Mouse (Mus musculus): Measurements from ENCODE around the gene Prss16.
"Not testable (repeated sequence)": the region's sequence is repeated elsewhere in the genome, so short reads cannot be mapped to it uniquely, and the experiment has no call there.

Gene Prss16

GRCm38 (mm10) chr13:22009642-22010041 lies at the start of gene Prss16:
Prss16 (minus strand) TSS chr13:22009742.
- no peak for DNase-seq (ENCODE audit: extremely low read depth, low read depth, low spot score)

GRCm38 (mm10) chr13:22053754-22054153 lies 44.2 kb upstream of the Prss16 start:
- no peak for DNase-seq (ENCODE audit: extremely low read depth, low read depth, low spot score)

- no peak for DNase-seq (ENCODE audit: extremely low read depth, low read depth, low spot score)
These were observed 41.9 kb upstream of the Prss16 start for GRCm38 (mm10) chr13:22051523-22051859.

GRCm38 (mm10) chr13:22050591-22051522 lies 41.3 kb upstream of the Prss16 start:
- DNase-seq (ENCODE audit: extremely low read depth, low read depth, low spot score), result no peak

GRCm38 (mm10) chr13:22049737-22050440 lies 40.3 kb upstream of the Prss16 start:
- no peak for DNase-seq (ENCODE audit: extremely low read depth, low read depth, low spot score)

- no peak for DNase-seq (ENCODE audit: extremely low read depth, low read depth, low spot score)
These were observed 39.5 kb upstream of the Prss16 start for GRCm38 (mm10) chr13:22049041-22049440.

- DNase-seq (ENCODE audit: extremely low read depth, low read depth, low spot score), result no peak
These were observed 35.8 kb upstream of the Prss16 start for GRCm38 (mm10) chr13:22045311-22045710.

GRCm38 (mm10) chr13:22044432-22045155 lies 35.1 kb upstream of the Prss16 start:
- no peak for DNase-seq (ENCODE audit: extremely low read depth, low read depth, low spot score)

GRCm38 (mm10) chr13:22043503-22044431 lies 34.2 kb upstream of the Prss16 start:
- no peak for DNase-seq (ENCODE audit: extremely low read depth, low read depth, low spot score)

GRCm38 (mm10) chr13:22042568-22043502 lies 33.3 kb upstream of the Prss16 start, which contains the start of the genes Hist1h2ag and Hist1h2bj:
Hist1h2ag (minus strand) TSS chr13:22042944.
Hist1h2bj (plus strand) TSS chr13:22043214.
- DNase-seq (ENCODE audit: extremely low read depth, low read depth, low spot score), result peak; percentile 98

GRCm38 (mm10) chr13:22041651-22042567 lies 32.4 kb upstream of the Prss16 start:
- no peak for DNase-seq (ENCODE audit: extremely low read depth, low read depth, low spot score)

- not testable (repeated sequence) for DNase-seq (ENCODE audit: extremely low read depth, low read depth, low spot score)
These were observed 31.6 kb upstream of the Prss16 start, which contains the start of gene Hist1h4i for GRCm38 (mm10) chr13:22041142-22041536. Hist1h4i (minus strand) TSS chr13:22041362.

- no peak for DNase-seq (ENCODE audit: extremely low read depth, low read depth, low spot score)
These were observed 31.1 kb upstream of the Prss16 start for GRCm38 (mm10) chr13:22040464-22041141.

- DNase-seq (ENCODE audit: extremely low read depth, low read depth, low spot score), result no peak
These were observed 30.5 kb upstream of the Prss16 start for GRCm38 (mm10) chr13:22039951-22040463.

- DNase-seq (ENCODE audit: extremely low read depth, low read depth, low spot score), result no peak
These were observed 29.8 kb upstream of the Prss16 start for GRCm38 (mm10) chr13:22039364-22039763.

GRCm38 (mm10) chr13:22037415-22037814 lies 27.9 kb upstream of the Prss16 start:
- DNase-seq (ENCODE audit: extremely low read depth, low read depth, low spot score), result no peak

GRCm38 (mm10) chr13:22036986-22037385 lies 27.4 kb upstream of the Prss16 start:
- DNase-seq (ENCODE audit: extremely low read depth, low read depth, low spot score), result no peak
